Mouse (Mus musculus) heart, embryonic 16.5 days (tissue): ENCODE data around the gene Gab2. TPM values are rescaled to one million over a fixed set of nuclear protein-coding genes. Genes with fewer than 3 reads are reported as not detected.

Experiments used
- ATAC-seq: fragments of 200-750 bp; cut with Nextera tagmentation; replicated peaks from 2 replicates; pipeline ENCODE4 v1.8.0; 2017; ENCODE audit warnings: moderate number of reproducible peaks; ENCODE audit not compliant: insufficient read depth, low FRiP score; ENCODE audit errors: extremely low read depth
- H3K27ac ChIP-seq: fragments of 300-500 bp; sonication (generic); 2 replicates; pipeline ENCODE4 v1.5.1; 2014; ENCODE audit warnings: mild to moderate bottlenecking, low read length, control low read depth, moderate library complexity
- H3K27me3 ChIP-seq: fragments of 300-500 bp; sonication (generic); 2 replicates; pipeline ENCODE4 v1.6.1; 2014; ENCODE audit warnings: low read length, mixed read lengths; ENCODE audit not compliant: control insufficient read depth, insufficient read depth
- H3K36me3 ChIP-seq: fragments of 300-500 bp; sonication (generic); 2 replicates; pipeline ENCODE4 v1.6.1; 2014; ENCODE audit not compliant: control insufficient read depth, insufficient read depth
- H3K4me1 ChIP-seq: fragments of 300-500 bp; sonication (generic); 2 replicates; pipeline ENCODE4 v1.6.1; 2014; ENCODE audit warnings: low read length, mixed read lengths; ENCODE audit not compliant: control insufficient read depth, insufficient read depth
- H3K4me2 ChIP-seq: fragments of 300-500 bp; sonication (generic); 2 replicates; pipeline ENCODE4 v1.6.1; 2014; ENCODE audit warnings: low read depth, mild to moderate bottlenecking, control low read depth, low read length
- H3K4me3 ChIP-seq: fragments of 300-500 bp; sonication (generic); 2 replicates; pipeline ENCODE4 v1.5.1; 2014; ENCODE audit warnings: mild to moderate bottlenecking, control low read depth, low read length
- H3K9ac ChIP-seq: fragments of 300-500 bp; sonication (generic); 2 replicates; pipeline ENCODE4 v1.6.1; 2014; ENCODE audit warnings: low read length, control low read depth
- H3K9me3 ChIP-seq: fragments of 300-500 bp; sonication (generic); replicated peaks from 2 replicates; pipeline ENCODE4 v1.6.1; 2016; ENCODE audit warnings: low read length; ENCODE audit not compliant: control insufficient read depth
- WGBS: fragments of 180-500 bp; shearing (Covaris S2); extraction: QIAGEN DNeasy Blood & Tissue Kit; methylation state at CpG from one replicate; pipeline ENCODE4 v1.1.7; 2014; 5-methylcytosine and 5-hydroxymethylcytosine counted together
- polyA plus RNA-seq: library from polyadenylated mRNA; unstranded; fragments of >200 nt; fragmentation: Nextera tagmentation; extraction: Ambion mirVana; gene quantifications from 2 replicates; pipeline ENCODE4 v1.2.1, GENCODE M21; 2015

Gab2 gene
- polyA plus RNA-seq, 1 experiment from 2014 or later = 6.6 TPM

GRCm38 (mm10) chr7:97270367-97270766 is 189.0 kb downstream of the Gab2 start:
- H3K27ac ChIP-seq = peak overlapping the region; percentile 43
- peak; percentile 67; the same call in 1 of the 2 replicates for ATAC-seq
- no peak overlapping the region for H3K4me3 ChIP-seq
- H3K36me3 ChIP-seq = peaks cover 3% of the 10 kb centered on the region; the same call in 1 of the 2 replicates
- no peaks in the 10 kb centered on the region for H3K27me3 ChIP-seq
- no peak overlapping the region for H3K9ac ChIP-seq
- peaks cover 2% of the 10 kb centered on the region; the same call in 1 of the 2 replicates for H3K4me1 ChIP-seq
- no peak overlapping the region for H3K4me2 ChIP-seq
- no peaks in the 10 kb centered on the region for H3K9me3 ChIP-seq

GRCm38 (mm10) chr7:97271068-97271467 is 189.7 kb downstream of the Gab2 start:
- no peaks in the 10 kb centered on the region for H3K9me3 ChIP-seq
- peaks cover 3% of the 10 kb centered on the region; the same call in 1 of the 2 replicates for H3K36me3 ChIP-seq
- no peak overlapping the region for H3K4me3 ChIP-seq
- H3K4me2 ChIP-seq = no peak overlapping the region
- H3K9ac ChIP-seq = no peak overlapping the region
- no peak overlapping the region for H3K27ac ChIP-seq
- 78% methylated on average over 1 of the region's 1 CpGs for WGBS
- H3K4me1 ChIP-seq = peaks cover 2% of the 10 kb centered on the region; the same call in 1 of the 2 replicates
- ATAC-seq = no peak
- H3K27me3 ChIP-seq = no peaks in the 10 kb centered on the region

GRCm38 (mm10) chr7:97296986-97297385 is 215.6 kb downstream of the Gab2 start:
- Histone ChIP-seq H3K4me3 (no peak overlapping the region), H3K27me3 (no peaks in the 10 kb centered on the region), H3K9ac (no peak overlapping the region), H3K36me3 (no peaks in the 10 kb centered on the region; the same call in 1 of the 2 replicates), H3K4me2 (no peak overlapping the region), H3K27ac (no peak overlapping the region), H3K9me3 (no peaks in the 10 kb centered on the region), H3K4me1 (no peaks in the 10 kb centered on the region)
- ATAC-seq = no peak
- 45% methylated on average over 2 of the region's 2 CpGs for WGBS

- no peak overlapping the region for H3K4me2 ChIP-seq
- no peak for ATAC-seq
- H3K4me1 ChIP-seq = no peaks in the 10 kb centered on the region
- no peak overlapping the region for H3K27ac ChIP-seq
- no peaks in the 10 kb centered on the region for H3K27me3 ChIP-seq
- no peak overlapping the region for H3K4me3 ChIP-seq
- H3K9ac ChIP-seq = no peak overlapping the region
- WGBS = 3% methylated on average over 2 of the region's 2 CpGs
- no peaks in the 10 kb centered on the region for H3K9me3 ChIP-seq
- H3K36me3 ChIP-seq = peaks cover 3% of the 10 kb centered on the region; the same call in 1 of the 2 replicates
Measured at GRCm38 (mm10) chr7:97297466-97297865, 216.1 kb downstream of the Gab2 start.

- Histone ChIP-seq H3K9me3 (no peaks in the 10 kb centered on the region), H3K4me1 (no peaks in the 10 kb centered on the region), H3K36me3 (peaks cover 3% of the 10 kb centered on the region; the same call in 1 of the 2 replicates), H3K4me2 (no peak overlapping the region), H3K4me3 (no peak overlapping the region), H3K27me3 (no peaks in the 10 kb centered on the region), H3K27ac (no peak overlapping the region), H3K9ac (no peak overlapping the region)
- 94% methylated on average over 2 of the region's 2 CpGs for WGBS
- ATAC-seq = no peak
Measured at GRCm38 (mm10) chr7:97298279-97298678, 216.9 kb downstream of the Gab2 start.

GRCm38 (mm10) chr7:97298943-97299342 is 217.6 kb downstream of the Gab2 start:
- no peak for ATAC-seq
- H3K4me3 ChIP-seq = no peak overlapping the region
- H3K27ac ChIP-seq = no peak overlapping the region
- H3K9ac ChIP-seq = no peak overlapping the region
- no peaks in the 10 kb centered on the region for H3K4me1 ChIP-seq
- H3K36me3 ChIP-seq = peaks cover 7% of the 10 kb centered on the region; the same call in 1 of the 2 replicates
- 84% methylated on average over 6 of the region's 6 CpGs for WGBS
- H3K9me3 ChIP-seq = no peaks in the 10 kb centered on the region
- no peaks in the 10 kb centered on the region for H3K27me3 ChIP-seq
- no peak overlapping the region for H3K4me2 ChIP-seq

- no peak for ATAC-seq
- 64% methylated on average over 2 of the region's 2 CpGs for WGBS
- H3K4me3 ChIP-seq = no peak overlapping the region
- no peaks in the 10 kb centered on the region for H3K27me3 ChIP-seq
- peaks cover 20% of the 10 kb centered on the region for H3K36me3 ChIP-seq
- H3K9me3 ChIP-seq = no peaks in the 10 kb centered on the region
- H3K4me2 ChIP-seq = no peak overlapping the region
- no peaks in the 10 kb centered on the region for H3K4me1 ChIP-seq
- H3K9ac ChIP-seq = no peak overlapping the region
- H3K27ac ChIP-seq = no peak overlapping the region
Measured at GRCm38 (mm10) chr7:97300914-97301313, 219.5 kb downstream of the Gab2 start.

- no peak overlapping the region for H3K4me3 ChIP-seq
- no peaks in the 10 kb centered on the region for H3K4me1 ChIP-seq
- 82% methylated on average over 8 of the region's 8 CpGs for WGBS
- ATAC-seq = no peak
- no peak overlapping the region for H3K27ac ChIP-seq
- H3K4me2 ChIP-seq = no peak overlapping the region
- no peaks in the 10 kb centered on the region for H3K9me3 ChIP-seq
- peaks cover 20% of the 10 kb centered on the region for H3K36me3 ChIP-seq
- H3K9ac ChIP-seq = no peak overlapping the region
- H3K27me3 ChIP-seq = no peaks in the 10 kb centered on the region
Measured at GRCm38 (mm10) chr7:97301321-97301720, 219.9 kb downstream of the Gab2 start.

GRCm38 (mm10) chr7:97302261-97302660 is 220.9 kb downstream of the Gab2 start:
- no peak overlapping the region for H3K27ac ChIP-seq
- H3K36me3 ChIP-seq = peaks cover 29% of the 10 kb centered on the region
- no peaks in the 10 kb centered on the region for H3K9me3 ChIP-seq
- ATAC-seq = no peak
- WGBS = 88% methylated on average over 4 of the region's 4 CpGs
- H3K9ac ChIP-seq = no peak overlapping the region
- no peaks in the 10 kb centered on the region for H3K27me3 ChIP-seq
- no peak overlapping the region for H3K4me3 ChIP-seq
- H3K4me2 ChIP-seq = no peak overlapping the region
- H3K4me1 ChIP-seq = no peaks in the 10 kb centered on the region
